Mouse (Mus musculus) brain, embryonic 14.5 days (tissue): ENCODE measurements around the gene Map3k4.

Source experiments
- CTCF ChIP-seq: fragments of 200-500 bp; IDR thresholded peaks from 2 replicates; pipeline ENCODE4 v1.5.1; 2012; ENCODE audit warnings: inconsistent platforms, mild to moderate bottlenecking, moderate library complexity, borderline replicate concordance; ENCODE audit not compliant: insufficient read depth, insufficient read length; ENCODE audit errors: extremely low read depth
- POLR2A ChIP-seq: fragments of 200-500 bp; IDR thresholded peaks from 2 replicates; pipeline ENCODE4 v1.6.1; 2012; ENCODE audit warnings: mild to moderate bottlenecking, inconsistent platforms, borderline replicate concordance; ENCODE audit not compliant: poor library complexity, insufficient read depth, insufficient read length, severe bottlenecking; ENCODE audit errors: extremely low read depth

- TF ChIP-seq CTCF (no peak), POLR2A (no peak)
These were observed 27.4 kb downstream of the Map3k4 start for GRCm38 (mm10) chr17:12291151-12291550.
